Mouse (Mus musculus) kidney, adult 11 months (tissue): ENCODE measurements around the gene Celf2.
"Not testable (repeated sequence)": the region's sequence is repeated elsewhere in the genome, so short reads cannot be mapped to it uniquely, and the experiment has no call there.

ENCODE experiments used
- DNase-seq: peaks from one replicate; pipeline ENCODE4 v3.0.0; 2022

Gene Celf2

GRCm38 (mm10) chr2:7378736-7379135, 130.6 kb downstream of the Celf2 start:
- no peak for DNase-seq

GRCm38 (mm10) chr2:7377878-7378277, 131.5 kb downstream of the Celf2 start:
- no peak for DNase-seq

GRCm38 (mm10) chr2:7367738-7368137, 141.6 kb downstream of the Celf2 start:
- no peak for DNase-seq

- no peak for DNase-seq
Measured at GRCm38 (mm10) chr2:7359557-7359956, 149.8 kb downstream of the Celf2 start.

GRCm38 (mm10) chr2:7358816-7359215, 150.5 kb downstream of the Celf2 start:
- no peak for DNase-seq

- DNase-seq, result no peak
Measured at GRCm38 (mm10) chr2:7351234-7351633, 158.1 kb downstream of the Celf2 start.

- DNase-seq, result no peak
Measured at GRCm38 (mm10) chr2:7346703-7347461, 162.5 kb downstream of the Celf2 start.

- DNase-seq, result no peak
Measured at GRCm38 (mm10) chr2:7344951-7345350, 164.4 kb downstream of the Celf2 start.

- no peak for DNase-seq
Measured at GRCm38 (mm10) chr2:7342911-7343478, 166.4 kb downstream of the Celf2 start.

- no peak for DNase-seq
Measured at GRCm38 (mm10) chr2:7334846-7335245, 174.5 kb downstream of the Celf2 start.

- no peak for DNase-seq
Measured at GRCm38 (mm10) chr2:7328018-7328899, 181.1 kb downstream of the Celf2 start.

- no peak for DNase-seq
Measured at GRCm38 (mm10) chr2:7319760-7320159, 189.6 kb downstream of the Celf2 start.

- DNase-seq, result no peak
Measured at GRCm38 (mm10) chr2:7311776-7312175, 197.6 kb downstream of the Celf2 start.

- no peak for DNase-seq
Measured at GRCm38 (mm10) chr2:7310840-7311182, 198.6 kb downstream of the Celf2 start.

- DNase-seq, result no peak
Measured at GRCm38 (mm10) chr2:7310129-7310839, 199.1 kb downstream of the Celf2 start.

GRCm38 (mm10) chr2:7309324-7309723, 200.0 kb downstream of the Celf2 start:
- no peak for DNase-seq

- DNase-seq, result no peak
Measured at GRCm38 (mm10) chr2:7308731-7309130, 200.6 kb downstream of the Celf2 start.

- DNase-seq, result no peak
Measured at GRCm38 (mm10) chr2:7287434-7287833, 221.9 kb downstream of the Celf2 start.

GRCm38 (mm10) chr2:7273214-7273613, 236.1 kb downstream of the Celf2 start:
- no peak for DNase-seq

GRCm38 (mm10) chr2:7270051-7270450, 239.3 kb downstream of the Celf2 start:
- no peak for DNase-seq

GRCm38 (mm10) chr2:7267166-7267565, 242.2 kb downstream of the Celf2 start:
- DNase-seq, result no peak

GRCm38 (mm10) chr2:7262668-7263067, 246.7 kb downstream of the Celf2 start:
- not testable (repeated sequence) for DNase-seq

GRCm38 (mm10) chr2:7260186-7260585, 249.2 kb downstream of the Celf2 start:
- peak; percentile 21 for DNase-seq
